Mouse (Mus musculus) thymus, adult 2 months (tissue): ENCODE measurements around the gene Glis3. TPM values are rescaled to one million over a fixed set of nuclear protein-coding genes. Genes with fewer than 3 reads are reported as not detected.

Experiments
- DNase-seq: peaks from one replicate; pipeline ENCODE4 v3.0.0; 2021
- H3K27ac ChIP-seq: fragments of 200-500 bp; 2 replicates; pipeline ENCODE4 v1.5.1; 2012; ENCODE audit warnings: low read length, control low read depth; ENCODE audit not compliant: control insufficient read depth, insufficient read depth
- H3K27me3 ChIP-seq: fragments of 200-500 bp; 2 replicates; pipeline ENCODE4 v1.6.1; 2012; ENCODE audit warnings: mild to moderate bottlenecking, low read length, moderate library complexity, mixed read lengths; ENCODE audit not compliant: control insufficient read depth, insufficient read depth
- H3K36me3 ChIP-seq: fragments of 200-500 bp; 2 replicates; pipeline ENCODE4 v1.6.1; 2012; ENCODE audit warnings: mild to moderate bottlenecking, low read length, moderate library complexity; ENCODE audit not compliant: control insufficient read depth, insufficient read depth
- H3K4me1 ChIP-seq: fragments of 200-500 bp; replicated peaks from 2 replicates; pipeline ENCODE4 v1.6.1; 2012; ENCODE audit warnings: low read length; ENCODE audit not compliant: control insufficient read depth, insufficient read depth
- H3K4me3 ChIP-seq: fragments of 200-500 bp; 2 replicates; pipeline ENCODE4 v1.5.1; 2012; ENCODE audit warnings: mild to moderate bottlenecking, low read length, control low read depth, moderate library complexity; ENCODE audit not compliant: control insufficient read depth, insufficient read depth
- CTCF ChIP-seq: fragments of 200-500 bp; IDR thresholded peaks from 2 replicates; pipeline ENCODE4 v1.5.1; 2012; ENCODE audit warnings: mild to moderate bottlenecking, control low read depth, low read length, moderate library complexity, borderline replicate concordance; ENCODE audit not compliant: control insufficient read depth, poor library complexity, insufficient read depth; ENCODE audit errors: extremely low read depth
- POLR2A ChIP-seq: fragments of 200-500 bp; IDR thresholded peaks from 2 replicates; pipeline ENCODE4 v1.6.1; 2012; ENCODE audit warnings: mild to moderate bottlenecking, low read length, control low read depth, moderate library complexity; ENCODE audit not compliant: control insufficient read depth, poor library complexity, insufficient read depth; ENCODE audit errors: extremely low read depth
- WGBS: fragments of 180-500 bp; shearing (Covaris S2); methylation state at CpG from one replicate; pipeline ENCODE4 v1.1.7; 2018; 5-methylcytosine and 5-hydroxymethylcytosine counted together
- polyA plus RNA-seq: library from polyadenylated mRNA; depleted of rRNA; stranded (reverse); fragments of >200 nt; gene quantifications from 2 replicates; pipeline ENCODE4 v1.2.3, GENCODE M21; 2012

Glis3 gene
- polyA plus RNA-seq, 1 experiment = 1.8 TPM

- H3K27ac ChIP-seq = no peak overlapping the region
- TF ChIP-seq CTCF = no peak
- no peak for TF ChIP-seq POLR2A
- no peaks in the 10 kb centered on the region for H3K4me1 ChIP-seq
- H3K4me3 ChIP-seq = no peak overlapping the region
- 90% methylated on average over 14 of the region's 14 CpGs for WGBS
- H3K36me3 ChIP-seq = no peaks in the 10 kb centered on the region
- no peaks in the 10 kb centered on the region for H3K27me3 ChIP-seq
- no peak for DNase-seq
These were observed 100.0 kb downstream of the Glis3 start for GRCm38 (mm10) chr19:28579724-28580375.

- no peaks in the 10 kb centered on the region for H3K36me3 ChIP-seq
- no peaks in the 10 kb centered on the region for H3K4me1 ChIP-seq
- no peak for DNase-seq
- no peak overlapping the region for H3K4me3 ChIP-seq
- H3K27ac ChIP-seq = no peak overlapping the region
- TF ChIP-seq CTCF = no peak
- H3K27me3 ChIP-seq = no peaks in the 10 kb centered on the region
- 92% methylated on average over 12 of the region's 12 CpGs for WGBS
These were observed 102.9 kb downstream of the Glis3 start for GRCm38 (mm10) chr19:28577023-28577422.

GRCm38 (mm10) chr19:28576619-28577018 is 103.3 kb downstream of the Glis3 start:
- TF ChIP-seq CTCF = no peak
- TF ChIP-seq POLR2A = no peak
- DNase-seq = no peak
- Histone ChIP-seq H3K27me3 (no peaks in the 10 kb centered on the region), H3K4me3 (no peak overlapping the region), H3K4me1 (no peaks in the 10 kb centered on the region), H3K27ac (no peak overlapping the region), H3K36me3 (no peaks in the 10 kb centered on the region)
- WGBS = 88% methylated on average over 6 of the region's 6 CpGs

GRCm38 (mm10) chr19:28573641-28574040 is 106.2 kb downstream of the Glis3 start:
- TF ChIP-seq POLR2A (no peak), CTCF (no peak)
- no peaks in the 10 kb centered on the region for H3K27me3 ChIP-seq
- DNase-seq = no peak
- no peak overlapping the region for H3K4me3 ChIP-seq
- 96% methylated on average over 3 of the region's 3 CpGs for WGBS
- H3K4me1 ChIP-seq = no peaks in the 10 kb centered on the region
- no peaks in the 10 kb centered on the region for H3K36me3 ChIP-seq
- H3K27ac ChIP-seq = no peak overlapping the region

- no peaks in the 10 kb centered on the region for H3K27me3 ChIP-seq
- TF ChIP-seq CTCF = no peak
- TF ChIP-seq POLR2A = no peak
- H3K36me3 ChIP-seq = no peaks in the 10 kb centered on the region
- no peak overlapping the region for H3K4me3 ChIP-seq
- no peaks in the 10 kb centered on the region for H3K4me1 ChIP-seq
- 89% methylated on average over 3 of the region's 3 CpGs for WGBS
- DNase-seq = no peak
- no peak overlapping the region for H3K27ac ChIP-seq
These were observed 110.0 kb downstream of the Glis3 start for GRCm38 (mm10) chr19:28569856-28570255.

GRCm38 (mm10) chr19:28567100-28567499 is 112.8 kb downstream of the Glis3 start:
- DNase-seq = no peak
- Histone ChIP-seq H3K4me1 (no peaks in the 10 kb centered on the region), H3K27me3 (no peaks in the 10 kb centered on the region), H3K36me3 (no peaks in the 10 kb centered on the region), H3K4me3 (no peak overlapping the region), H3K27ac (no peak overlapping the region; the same call in 1 of the 2 replicates)
- WGBS = 5% methylated on average over 1 of the region's 1 CpGs
- TF ChIP-seq CTCF (no peak), POLR2A (no peak)

GRCm38 (mm10) chr19:28566554-28566953 is 113.3 kb downstream of the Glis3 start:
- no peak for DNase-seq
- no peaks in the 10 kb centered on the region for H3K27me3 ChIP-seq
- H3K27ac ChIP-seq = no peak overlapping the region; the same call in 1 of the 2 replicates
- no peaks in the 10 kb centered on the region for H3K4me1 ChIP-seq
- 57% methylated on average over 2 of the region's 2 CpGs for WGBS
- no peaks in the 10 kb centered on the region for H3K36me3 ChIP-seq
- TF ChIP-seq POLR2A (no peak), CTCF (no peak)
- no peak overlapping the region for H3K4me3 ChIP-seq
